Mouse (Mus musculus) midbrain, embryonic 16.5 days (tissue): ENCODE measurements around the gene Ankrd40. TPM values are rescaled to one million over a fixed set of nuclear protein-coding genes. Genes with fewer than 3 reads are reported as not detected.

Source experiments
- ATAC-seq: fragments of 200-750 bp; cut with Nextera tagmentation; 2 replicates; pipeline ENCODE4 v1.8.0; 2017; ENCODE audit warnings: moderate TSS enrichment
- H3K27ac ChIP-seq: fragments of 300-500 bp; sonication (generic); 2 replicates; pipeline ENCODE4 v1.5.1; 2014; ENCODE audit warnings: mild to moderate bottlenecking, low read length, mixed read lengths
- H3K27me3 ChIP-seq: fragments of 300-500 bp; sonication (generic); 2 replicates; pipeline ENCODE4 v1.6.1; 2014; ENCODE audit warnings: low read depth, low read length, mixed read lengths; ENCODE audit not compliant: control insufficient read depth, insufficient read depth
- H3K36me3 ChIP-seq: fragments of 300-500 bp; sonication (generic); 2 replicates; pipeline ENCODE4 v1.6.1; 2014; ENCODE audit warnings: mild to moderate bottlenecking, low read length, moderate library complexity, mixed read lengths; ENCODE audit not compliant: control insufficient read depth, insufficient read depth
- H3K4me1 ChIP-seq: fragments of 300-500 bp; sonication (generic); 2 replicates; pipeline ENCODE4 v1.6.1; 2014; ENCODE audit warnings: mild to moderate bottlenecking, low read length, mixed read lengths; ENCODE audit not compliant: control insufficient read depth, insufficient read depth
- H3K4me2 ChIP-seq: fragments of 300-500 bp; sonication (generic); 2 replicates; pipeline ENCODE4 v1.6.1; 2014; ENCODE audit warnings: mild to moderate bottlenecking, low read length, mixed read lengths
- H3K4me3 ChIP-seq: fragments of 300-500 bp; sonication (generic); 2 replicates; pipeline ENCODE4 v1.5.1; 2014; ENCODE audit warnings: low read depth, mild to moderate bottlenecking, low read length, moderate library complexity, mixed read lengths
- H3K9ac ChIP-seq: fragments of 300-500 bp; sonication (generic); 2 replicates; pipeline ENCODE4 v1.6.1; 2014; ENCODE audit warnings: low read depth, low read length, mixed read lengths
- H3K9me3 ChIP-seq: fragments of 300-500 bp; sonication (generic); replicated peaks from 2 replicates; pipeline ENCODE4 v1.6.1; 2014; ENCODE audit warnings: mild to moderate bottlenecking, low read length, mixed read lengths; ENCODE audit not compliant: control insufficient read depth, poor library complexity, severe bottlenecking
- WGBS: fragments of 180-500 bp; shearing (Covaris S2); extraction: QIAGEN DNeasy Blood & Tissue Kit; methylation state at CpG from one replicate; pipeline ENCODE4 v1.1.7; 2014; 5-methylcytosine and 5-hydroxymethylcytosine counted together
- polyA plus RNA-seq: library from polyadenylated mRNA; unstranded; fragments of >200 nt; fragmentation: Nextera tagmentation; extraction: Ambion mirVana; gene quantifications from 2 replicates; pipeline ENCODE4 v1.2.1, GENCODE M21; 2015

Gene Ankrd40
- polyA plus RNA-seq, 1 experiment from 2014 or later, result 10.2 TPM

- H3K4me2 ChIP-seq, result no peak overlapping the region
- H3K27ac ChIP-seq, result peak overlapping the region; percentile 17; the same call in 1 of the 2 replicates
- H3K4me1 ChIP-seq, result peaks cover 22% of the 10 kb centered on the region
- peak; percentile 43; the same call in 1 of the 2 replicates for ATAC-seq
- no peaks in the 10 kb centered on the region for H3K27me3 ChIP-seq
- H3K4me3 ChIP-seq, result no peak overlapping the region
- H3K9ac ChIP-seq, result peak overlapping the region; percentile 1
- H3K9me3 ChIP-seq, result no peaks in the 10 kb centered on the region
- 6% methylated on average over 5 of the region's 5 CpGs for WGBS
- H3K36me3 ChIP-seq, result peaks cover 9% of the 10 kb centered on the region
Observed at GRCm38 (mm10) chr11:94343955-94344358, 16.2 kb downstream of the Ankrd40 start.

GRCm38 (mm10) chr11:94344470-94344869, 16.7 kb downstream of the Ankrd40 start:
- no peak overlapping the region for H3K4me2 ChIP-seq
- H3K27me3 ChIP-seq, result no peaks in the 10 kb centered on the region
- H3K9me3 ChIP-seq, result no peaks in the 10 kb centered on the region
- peaks cover 4% of the 10 kb centered on the region for H3K36me3 ChIP-seq
- 38% methylated on average over 1 of the region's 1 CpGs for WGBS
- peaks cover 22% of the 10 kb centered on the region for H3K4me1 ChIP-seq
- 0 out of 2 replicates have a peak overlapping the region, but pooled peaks have one; percentile 5 for H3K27ac ChIP-seq
- H3K4me3 ChIP-seq, result no peak overlapping the region
- H3K9ac ChIP-seq, result no peak overlapping the region
- ATAC-seq, result no peak

GRCm38 (mm10) chr11:94345926-94346325, 18.1 kb downstream of the Ankrd40 start:
- WGBS, result 91% methylated on average over 10 of the region's 10 CpGs
- Histone ChIP-seq H3K27ac (no peak overlapping the region), H3K36me3 (no peaks in the 10 kb centered on the region), H3K9ac (no peak overlapping the region), H3K4me2 (no peak overlapping the region), H3K27me3 (no peaks in the 10 kb centered on the region), H3K9me3 (no peaks in the 10 kb centered on the region), H3K4me3 (no peak overlapping the region), H3K4me1 (peaks cover 22% of the 10 kb centered on the region)
- no peak for ATAC-seq

GRCm38 (mm10) chr11:94346611-94347010, 18.8 kb downstream of the Ankrd40 start:
- Histone ChIP-seq H3K4me2 (no peak overlapping the region), H3K9ac (no peak overlapping the region), H3K4me1 (peaks cover 22% of the 10 kb centered on the region), H3K4me3 (no peak overlapping the region), H3K27me3 (no peaks in the 10 kb centered on the region), H3K9me3 (no peaks in the 10 kb centered on the region), H3K27ac (no peak overlapping the region), H3K36me3 (no peaks in the 10 kb centered on the region)
- WGBS, result 85% methylated on average over 3 of the region's 3 CpGs
- no peak for ATAC-seq

GRCm38 (mm10) chr11:94347063-94347575, 19.3 kb downstream of the Ankrd40 start:
- no peak overlapping the region for H3K9ac ChIP-seq
- H3K27ac ChIP-seq, result no peak overlapping the region
- H3K36me3 ChIP-seq, result no peaks in the 10 kb centered on the region
- no peak for ATAC-seq
- 89% methylated on average over 7 of the region's 7 CpGs for WGBS
- H3K27me3 ChIP-seq, result no peaks in the 10 kb centered on the region
- no peak overlapping the region for H3K4me3 ChIP-seq
- H3K9me3 ChIP-seq, result no peaks in the 10 kb centered on the region
- H3K4me1 ChIP-seq, result peaks cover 18% of the 10 kb centered on the region
- H3K4me2 ChIP-seq, result no peak overlapping the region

GRCm38 (mm10) chr11:94349839-94350238, 22.0 kb downstream of the Ankrd40 start:
- Histone ChIP-seq H3K9me3 (no peaks in the 10 kb centered on the region), H3K27ac (no peak overlapping the region), H3K27me3 (no peaks in the 10 kb centered on the region), H3K4me3 (no peak overlapping the region), H3K4me2 (no peak overlapping the region), H3K4me1 (no peaks in the 10 kb centered on the region), H3K36me3 (no peaks in the 10 kb centered on the region), H3K9ac (no peak overlapping the region)
- ATAC-seq, result no peak
- WGBS, result 93% methylated on average over 2 of the region's 2 CpGs

GRCm38 (mm10) chr11:94350337-94350736, 22.5 kb downstream of the Ankrd40 start:
- Histone ChIP-seq H3K4me3 (no peak overlapping the region), H3K9me3 (no peaks in the 10 kb centered on the region), H3K27me3 (no peaks in the 10 kb centered on the region), H3K27ac (no peak overlapping the region), H3K9ac (no peak overlapping the region), H3K4me1 (no peaks in the 10 kb centered on the region), H3K4me2 (no peak overlapping the region), H3K36me3 (no peaks in the 10 kb centered on the region)
- WGBS, result 63% methylated on average over 1 of the region's 1 CpGs
- ATAC-seq, result no peak

GRCm38 (mm10) chr11:94351094-94351493, 23.3 kb downstream of the Ankrd40 start:
- Histone ChIP-seq H3K9ac (no peak overlapping the region), H3K4me3 (no peak overlapping the region), H3K36me3 (no peaks in the 10 kb centered on the region), H3K4me2 (no peak overlapping the region), H3K27ac (no peak overlapping the region), H3K9me3 (no peaks in the 10 kb centered on the region), H3K27me3 (no peaks in the 10 kb centered on the region), H3K4me1 (no peaks in the 10 kb centered on the region)
- ATAC-seq, result no peak
- 40% methylated on average over 3 of the region's 3 CpGs for WGBS

- Histone ChIP-seq H3K4me2 (no peak overlapping the region), H3K27me3 (no peaks in the 10 kb centered on the region), H3K4me1 (no peaks in the 10 kb centered on the region), H3K36me3 (no peaks in the 10 kb centered on the region), H3K27ac (no peak overlapping the region), H3K9me3 (no peaks in the 10 kb centered on the region), H3K4me3 (no peak overlapping the region), H3K9ac (no peak overlapping the region)
- no peak for ATAC-seq
- WGBS, result 81% methylated on average over 9 of the region's 9 CpGs
Observed at GRCm38 (mm10) chr11:94355521-94356217, 27.9 kb downstream of the Ankrd40 start.
